Mouse (Mus musculus): ENCODE measurements around the gene Gm17026.
A peak's percentile ranks its signal among the peaks of the same experiment; 100 is the strongest.
"Not testable (repeated sequence)": the region's sequence is repeated elsewhere in the genome, so short reads cannot be mapped to it uniquely, and the experiment has no call there.

Gm17026 gene

GRCm38 (mm10) chr14:42259948-42260347 lies at the start of gene Gm17026:
Gm17026 (minus strand) TSS chr14:42260048.
- not testable (repeated sequence) for DNase-seq (ENCODE audit: low spot score in 2 of 2)

GRCm38 (mm10) chr14:42297258-42297657 lies 37.4 kb upstream of the Gm17026 start, which contains the start of gene Gm9611:
Gm9611 (minus strand) TSS chr14:42297358.
- DNase-seq (ENCODE audit: low spot score in 2 of 2) = not testable (repeated sequence)

- DNase-seq (ENCODE audit: low spot score in 2 of 2) = peak; percentile 4 to 14
Measured at GRCm38 (mm10) chr14:42216766-42217537, 42.9 kb downstream of the Gm17026 start.

All from spleen, postnatal 10 days (tissue).